24 mouse cellular contexts compared by ENCODE assay signal in genomic region chr8:92219181-92219890, GRCm38 (mm10).
DNase-seq lines count a peak whose midpoint lies in the region; ATAC-seq and TF ChIP-seq lines count a peak whose summit lies in the region.
"Had no signal": no experiment of that assay in that cellular context is flagged by ENCODE, and none has a peak within 500 bp of the region (broad histone marks: within the 10 kb centered on the region; RNA-seq: fewer than 3 reads in every experiment).

No protein-coding gene starts in this region.

- H3K4me1 ChIP-seq in midbrain, embryonic 11.5 days (ENCODE audit: control insufficient read depth, insufficient read depth, low read length): peaks cover 5% of the 10 kb centered on the region
- H3K4me1 ChIP-seq in midbrain, embryonic 13.5 days (replicated peaks): no peaks in the 10 kb centered on the region
- H3K4me1 ChIP-seq: embryonic facial prominence, embryonic 15.5 days; forebrain, embryonic 15.5 days had no signal

- no peak overlapping the region for H3K9ac ChIP-seq in midbrain, embryonic 11.5 days (ENCODE audit: low read length)
- H3K9ac ChIP-seq in midbrain, embryonic 13.5 days (replicated peaks): no peak overlapping the region
- H3K9ac ChIP-seq: embryonic facial prominence, embryonic 13.5 days; embryonic facial prominence, embryonic 15.5 days; forebrain, embryonic 12.5 days; forebrain, embryonic 15.5 days had no signal

- peak; percentile 33 for DNase-seq in midbrain, embryonic 11.5 days (ENCODE audit: low spot score, missing footprints)
- peak; percentile 11 for DNase-seq in retina, postnatal 1 day
- DNase-seq in retina, embryonic 14.5 days (ENCODE audit: low spot score): no peak
- peak; percentile 69 for DNase-seq in brain, embryonic 14.5 days (ENCODE audit: low read depth)
- DNase-seq in spleen, adult 12 weeks (ENCODE audit: low spot score): no peak
- DNase-seq: adrenal gland, adult 8-10 months; adrenal gland, postnatal 14 days; adrenal gland, postnatal 36 days; cerebellum, adult 11 months; cerebellum, adult 18-20 months; cerebellum, adult 8-10 months; cerebellum, adult 9-11 months; cerebellum, postnatal 14 days; cerebellum, postnatal 36 days; embryo, embryonic 11 days had no signal

- no peak for ATAC-seq in midbrain, embryonic 11.5 days (ENCODE audit: low FRiP score)
- no peak for ATAC-seq in midbrain, embryonic 13.5 days
- ATAC-seq: activated CD4-positive, CD25-positive, alpha-beta regulatory T cell, adult 4 months; forebrain, embryonic 15.5 days; Patski had no signal

- TF ChIP-seq POLR2A in brain, embryonic 14.5 days (IDR thresholded peaks at IDR 0.05; ENCODE audit: borderline replicate concordance, extremely low read depth, insufficient read depth, insufficient read length, poor library complexity, severe bottlenecking): no peak

- no peaks in the 10 kb centered on the region for H3K9me3 ChIP-seq in midbrain, embryonic 11.5 days (ENCODE audit: control insufficient read depth, low read length)
- peaks cover 3% of the 10 kb centered on the region; the same call in 1 of the 2 replicates for H3K9me3 ChIP-seq in midbrain, embryonic 13.5 days
- H3K9me3 ChIP-seq: embryonic facial prominence, embryonic 13.5 days; embryonic facial prominence, embryonic 15.5 days; forebrain, embryonic 10.5 days; forebrain, embryonic 12.5 days; forebrain, embryonic 15.5 days had no signal

- H3K27me3 ChIP-seq in midbrain, embryonic 11.5 days (ENCODE audit: control insufficient read depth, insufficient read depth, low read length): no peaks in the 10 kb centered on the region
- H3K27me3 ChIP-seq in midbrain, embryonic 13.5 days: no peaks in the 10 kb centered on the region; the same call in 1 of the 2 replicates
- H3K27me3 ChIP-seq: embryonic facial prominence, embryonic 13.5 days; embryonic facial prominence, embryonic 15.5 days had no signal

- no peak overlapping the region for H3K4me3 ChIP-seq in midbrain, embryonic 11.5 days (ENCODE audit: low read depth, low read length)
- no peak overlapping the region for H3K4me3 ChIP-seq in midbrain, embryonic 13.5 days (replicated peaks)
- H3K4me3 ChIP-seq: embryonic facial prominence, embryonic 13.5 days; embryonic facial prominence, embryonic 15.5 days; erythroblast, embryonic 14.5 days; forebrain, embryonic 10.5 days; forebrain, embryonic 12.5 days; forebrain, embryonic 15.5 days had no signal

- no peak overlapping the region for H3K4me2 ChIP-seq in midbrain, embryonic 11.5 days
- H3K4me2 ChIP-seq in midbrain, embryonic 13.5 days (replicated peaks): no peak overlapping the region
- H3K4me2 ChIP-seq: embryonic facial prominence, embryonic 13.5 days; embryonic facial prominence, embryonic 15.5 days; forebrain, embryonic 12.5 days; forebrain, embryonic 15.5 days had no signal

- 79% methylated on average over 9 of the region's 9 CpGs for WGBS in midbrain, embryonic 11.5 days
- WGBS in midbrain, embryonic 13.5 days: 67% methylated on average over 9 of the region's 9 CpGs

- H3K36me3 ChIP-seq in midbrain, embryonic 11.5 days (ENCODE audit: control insufficient read depth, insufficient read depth, low read length): no peaks in the 10 kb centered on the region
- H3K36me3 ChIP-seq in midbrain, embryonic 13.5 days: no peaks in the 10 kb centered on the region
- H3K36me3 ChIP-seq: embryonic facial prominence, embryonic 13.5 days; embryonic facial prominence, embryonic 15.5 days; forebrain, embryonic 10.5 days; forebrain, embryonic 12.5 days; forebrain, embryonic 15.5 days had no signal

- TF ChIP-seq CTCF in brain, embryonic 14.5 days (IDR thresholded peaks at IDR 0.05; ENCODE audit: borderline replicate concordance, extremely low read depth, insufficient read depth, insufficient read length): no peak

- no peak overlapping the region for H3K27ac ChIP-seq in midbrain, embryonic 11.5 days (ENCODE audit: low read depth, low read length)
- no peak overlapping the region for H3K27ac ChIP-seq in midbrain, embryonic 13.5 days
- H3K27ac ChIP-seq: embryonic facial prominence, embryonic 13.5 days; embryonic facial prominence, embryonic 15.5 days; forebrain, embryonic 10.5 days; forebrain, embryonic 12.5 days; forebrain, embryonic 15.5 days had no signal

Comparison
In these comparisons a context has a peak if more than half of its experiments do, and no peak if none do; other contexts are left out.
1. DNase-seq: peak in midbrain, embryonic 11.5 days (single experiment), retina, postnatal 1 day (single experiment) and brain, embryonic 14.5 days (single experiment); none in retina, embryonic 14.5 days (single experiment) and spleen, adult 12 weeks (single experiment).